Mouse (Mus musculus): Measurements from ENCODE around the gene Alpk3. TPM values are rescaled to one million over a fixed set of nuclear protein-coding genes. Genes with fewer than 3 reads are reported as not detected.
A peak's percentile ranks its signal among the peaks of the same experiment; 100 is the strongest.

Gene Alpk3
- polyA plus RNA-seq, 1 experiment from 2014 or later, result 0.11 TPM

- ATAC-seq (ENCODE audit: low FRiP score, low TSS enrichment) (peak; percentile 69), DNase-seq (ENCODE audit: low spot score) (peak; percentile 68)
- H3K27ac ChIP-seq (replicated peaks), result no peak overlapping the region
- TF ChIP-seq EP300 (optimal IDR thresholded peaks at IDR 0.05), result no peak
- TF ChIP-seq CTCF (IDR thresholded peaks at IDR 0.05; ENCODE audit: low read depth), result peak; percentile 95
- no peak overlapping the region for H3K9ac ChIP-seq (ENCODE audit: low read length)
- H3K4me1 ChIP-seq (replicated peaks; ENCODE audit: control insufficient read depth, insufficient read depth), result no peaks in the 10 kb centered on the region
- no peak overlapping the region for H3K4me3 ChIP-seq (ENCODE audit: low read depth, low read length)
- no peaks in the 10 kb centered on the region for H3K27me3 ChIP-seq (ENCODE audit: control insufficient read depth, insufficient read depth, low read length)
- H3K36me3 ChIP-seq (ENCODE audit: control insufficient read depth, insufficient read depth, low read length), result no peaks in the 10 kb centered on the region
- H3K4me2 ChIP-seq (replicated peaks; ENCODE audit: low read depth), result no peak overlapping the region
- 4% methylated on average over 3 of the region's 3 CpGs for WGBS
- no peaks in the 10 kb centered on the region for H3K9me3 ChIP-seq (ENCODE audit: control insufficient read depth, low read length)
Measured at GRCm38 (mm10) chr7:81154960-81155359, 97.6 kb downstream of the Alpk3 start.

Other genes with a start within 250 kb of the Alpk3 start
- gene Iqgap1, start 231.6 kb upstream of the Alpk3 start, polyA plus RNA-seq (2015; fragmentation: Nextera tagmentation; extraction: Ambion mirVana), result 52.8 and 58.0 TPM in 2 replicates
- 0.63 and 0.76 TPM in 2 replicates for gene Zscan2, start 196.7 kb upstream of the Alpk3 start, polyA plus RNA-seq (2015; fragmentation: Nextera tagmentation; extraction: Ambion mirVana)
- gene Wdr73, start 156.3 kb upstream of the Alpk3 start, polyA plus RNA-seq (2015; fragmentation: Nextera tagmentation; extraction: Ambion mirVana), result 16.8 and 16.9 TPM in 2 replicates
- gene Nmb, start 152.5 kb upstream of the Alpk3 start, polyA plus RNA-seq (2015; fragmentation: Nextera tagmentation; extraction: Ambion mirVana), result 1.9 and 3.3 TPM in 2 replicates
- gene Sec11a, start 109.8 kb upstream of the Alpk3 start, polyA plus RNA-seq (2015; fragmentation: Nextera tagmentation; extraction: Ambion mirVana), result 167 and 168 TPM in 2 replicates
- 3.0 and 4.6 TPM in 2 replicates for gene Zfp592, start 63.9 kb upstream of the Alpk3 start, polyA plus RNA-seq (2015; fragmentation: Nextera tagmentation; extraction: Ambion mirVana)
- not detected in 2 replicates for gene Slc28a1, start 57.2 kb downstream of the Alpk3 start, polyA plus RNA-seq (2015; fragmentation: Nextera tagmentation; extraction: Ambion mirVana)
- gene Pde8a, start 156.0 kb downstream of the Alpk3 start, polyA plus RNA-seq (2015; fragmentation: Nextera tagmentation; extraction: Ambion mirVana), result 4.9 and 5.0 TPM in 2 replicates